ENCODE assay signal across 8 mouse cellular contexts in the genomic region with DNA sequence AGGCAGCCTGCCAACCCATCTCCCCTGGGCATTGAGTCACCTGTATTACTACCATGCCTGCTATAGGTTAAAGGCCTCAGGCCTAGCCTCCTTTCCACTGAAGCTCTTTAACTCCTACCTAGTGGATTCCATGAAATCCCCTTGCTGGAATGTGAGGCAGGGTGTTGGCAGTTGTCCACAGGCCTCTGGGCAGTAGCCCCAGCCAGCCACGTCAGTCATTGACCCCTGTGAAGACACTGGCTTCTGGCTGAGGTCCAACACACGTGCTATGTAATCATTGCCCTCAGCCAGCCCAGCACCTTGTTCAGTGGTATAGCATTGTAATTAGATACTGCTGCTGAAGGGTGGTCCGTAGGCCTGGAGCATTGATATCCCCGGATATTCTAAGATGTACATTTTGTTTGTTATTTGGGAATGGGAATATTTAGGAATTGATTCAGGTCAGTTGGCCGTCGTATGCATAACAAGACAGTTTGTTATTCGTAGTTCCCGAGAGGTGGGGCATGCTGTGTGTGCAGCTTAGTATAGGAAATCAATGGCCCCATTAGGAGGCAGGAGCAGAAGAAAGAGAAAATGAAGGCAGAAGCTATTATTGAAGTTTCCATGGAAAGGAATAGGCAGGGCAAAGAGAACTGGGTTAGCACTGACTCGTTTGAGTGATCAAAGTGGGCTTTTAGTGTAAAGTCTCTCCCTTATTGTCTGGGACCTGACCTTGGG.
DNase-seq lines count a peak whose midpoint lies in the region; ATAC-seq and TF ChIP-seq lines count a peak whose summit lies in the region.

No protein-coding gene starts in this region.

- peak; percentile 75 for DNase-seq in adipocyte (ENCODE audit: low spot score)
- DNase-seq in hindbrain, embryonic 11.5 days (ENCODE audit: low spot score) = no peak
- DNase-seq in liver, adult 2 months (ENCODE audit: extremely low read depth, low read depth, low spot score) = peak; percentile 81
- DNase-seq in yolk sac, embryonic 10.5 days (ENCODE audit: low spot score) = peak; percentile 48
- no peak for DNase-seq in urinary bladder, adult 2 months (ENCODE audit: low spot score)
- DNase-seq in layer of hippocampus, postnatal 14 days (ENCODE audit: low spot score in 2 of 2) = no peak
- no peak for DNase-seq in embryo, embryonic 10.5 days (ENCODE audit: low spot score)

- H3K27ac ChIP-seq in hindbrain, embryonic 11.5 days (ENCODE audit: low read depth, low read length) = no peak overlapping the region
- no peak overlapping the region; the same call in 1 of the 2 replicates for H3K27ac ChIP-seq in liver, adult 2 months (replicated peaks; ENCODE audit: insufficient read depth, low read depth, low read length)

- no peak overlapping the region for H3K9ac ChIP-seq in hindbrain, embryonic 11.5 days (ENCODE audit: low read depth, low read length)
- no peak overlapping the region for H3K9ac ChIP-seq in liver, adult 2 months (ENCODE audit: low read depth, low read length)

- H3K4me3 ChIP-seq in C2C12 (ENCODE audit: insufficient read depth, poor library complexity, severe bottlenecking) = no peak overlapping the region
- H3K4me3 ChIP-seq in hindbrain, embryonic 11.5 days (ENCODE audit: low read depth, low read length) = no peak overlapping the region
- no peak overlapping the region for H3K4me3 ChIP-seq in liver, adult 2 months (ENCODE audit: insufficient read depth, low read depth, low read length)

- peak; percentile 47; the same call in 1 of the 2 replicates for ATAC-seq in hindbrain, embryonic 11.5 days (ENCODE audit: low FRiP score)

- TF ChIP-seq CTCF in C2C12 (IDR thresholded peaks at IDR 0.05; ENCODE audit: control insufficient read depth, insufficient read depth, insufficient read length) = no peak
- no peak for TF ChIP-seq CTCF in liver, adult 2 months (IDR thresholded peaks at IDR 0.05; ENCODE audit: low read depth, low read length)

- H3K9me3 ChIP-seq in hindbrain, embryonic 11.5 days (ENCODE audit: control insufficient read depth, low read length) = no peaks in the 10 kb centered on the region

- no peak for TF ChIP-seq POLR2A in liver, adult 2 months (IDR thresholded peaks at IDR 0.05; ENCODE audit: extremely low read depth, insufficient read depth, low read length)

- 42% methylated on average over 9 of the region's 9 CpGs for WGBS in hindbrain, embryonic 11.5 days
- WGBS in liver, adult 2 months = 18% methylated on average over 9 of the region's 9 CpGs

- H3ac ChIP-seq in C2C12 (ENCODE audit: control insufficient read depth, insufficient read length, low read depth) = no peak overlapping the region

- H3K4me2 ChIP-seq in hindbrain, embryonic 11.5 days (replicated peaks; ENCODE audit: low read depth, low read length) = no peak overlapping the region

- no peaks in the 10 kb centered on the region for H3K36me3 ChIP-seq in C2C12 (ENCODE audit: control insufficient read depth, insufficient read depth)
- no peaks in the 10 kb centered on the region for H3K36me3 ChIP-seq in hindbrain, embryonic 11.5 days (ENCODE audit: control insufficient read depth, insufficient read depth, low read length)
- no peaks in the 10 kb centered on the region for H3K36me3 ChIP-seq in liver, adult 2 months (ENCODE audit: control insufficient read depth, insufficient read depth, low read length)

- no peaks in the 10 kb centered on the region for H3K79me2 ChIP-seq in C2C12 (ENCODE audit: control insufficient read depth, insufficient read depth)
- peaks cover 3% of the 10 kb centered on the region; the same call in 1 of the 2 replicates for H3K79me2 ChIP-seq in liver, adult 2 months (ENCODE audit: control insufficient read depth, insufficient read depth, low read length)

- no peaks in the 10 kb centered on the region for H3K27me3 ChIP-seq in C2C12 (ENCODE audit: control insufficient read depth, insufficient read depth, insufficient read length)
- no peaks in the 10 kb centered on the region for H3K27me3 ChIP-seq in hindbrain, embryonic 11.5 days (ENCODE audit: control insufficient read depth, insufficient read depth, low read length)
- no peaks in the 10 kb centered on the region for H3K27me3 ChIP-seq in liver, adult 2 months (ENCODE audit: control insufficient read depth, insufficient read depth, low read length)

- no peaks in the 10 kb centered on the region for H3K4me1 ChIP-seq in hindbrain, embryonic 11.5 days (replicated peaks; ENCODE audit: control insufficient read depth, insufficient read depth, low read length)
- peaks cover 13% of the 10 kb centered on the region for H3K4me1 ChIP-seq in liver, adult 2 months (ENCODE audit: control insufficient read depth, insufficient read depth, low read length)

- H3K79me3 ChIP-seq in C2C12 (ENCODE audit: low read depth) = no peaks in the 10 kb centered on the region

TF ChIP-seq in C2C12, 6 proteins besides CTCF, POLR2A, EP300 and RAD21:
- TF ChIP-seq MYOG (IDR thresholded peaks at IDR 0.05; ENCODE audit: control insufficient read depth, extremely low read depth, insufficient read length) (no peak), MYOD1 (IDR thresholded peaks at IDR 0.05; ENCODE audit: control insufficient read depth, insufficient read length, low read depth) (peak; percentile 14)
TF ChIP-seq in C2C12: peak in this region for 1.

Comparison
In these comparisons a context has a peak if more than half of its experiments do, and no peak if none do; other contexts are left out.
1. DNase-seq: peak in adipocyte (single experiment), liver, adult 2 months (single experiment) and yolk sac, embryonic 10.5 days (single experiment); none in hindbrain, embryonic 11.5 days (single experiment), urinary bladder, adult 2 months (single experiment), layer of hippocampus, postnatal 14 days (0 of 2) and embryo, embryonic 10.5 days (single experiment).